Mouse (Mus musculus) midbrain, postnatal 0 days (tissue): ENCODE data around the gene Gm45021. TPM values are rescaled to one million over a fixed set of nuclear protein-coding genes. Genes with fewer than 3 reads are reported as not detected.
"Not testable (repeated sequence)": the region's sequence is repeated elsewhere in the genome, so short reads cannot be mapped to it uniquely, and the experiment has no call there.

Experiments used
- ATAC-seq: fragments of 200-750 bp; cut with Nextera tagmentation; 2 replicates; pipeline ENCODE4 v1.8.0; 2017; ENCODE audit warnings: moderate number of reproducible peaks, mild to moderate bottlenecking, moderate TSS enrichment, moderate library complexity; ENCODE audit not compliant: low FRiP score
- DNase-seq: peaks from one replicate; pipeline ENCODE4 v3.0.0-alpha.2; 2015; ENCODE audit warnings: low spot score
- H3K27ac ChIP-seq: fragments of 300-500 bp; sonication (generic); 2 replicates; pipeline ENCODE4 v1.5.1; 2014; ENCODE audit warnings: low read depth, mild to moderate bottlenecking, low read length, mixed read lengths
- H3K27me3 ChIP-seq: fragments of 300-500 bp; sonication (generic); 2 replicates; pipeline ENCODE4 v1.6.1; 2014; ENCODE audit warnings: low read length, control low read depth, mixed read lengths; ENCODE audit not compliant: insufficient read depth
- H3K36me3 ChIP-seq: fragments of 300-500 bp; sonication (generic); 2 replicates; pipeline ENCODE4 v1.6.1; 2014; ENCODE audit warnings: low read length, control low read depth, mixed read lengths; ENCODE audit not compliant: insufficient read depth
- H3K4me1 ChIP-seq: fragments of 300-500 bp; sonication (generic); 2 replicates; pipeline ENCODE4 v1.6.1; 2014; ENCODE audit warnings: mild to moderate bottlenecking, control low read depth, antibody characterized with exemption, low read length, mixed read lengths; ENCODE audit not compliant: insufficient read depth
- H3K4me2 ChIP-seq: fragments of 300-500 bp; sonication (generic); 2 replicates; pipeline ENCODE4 v1.6.1; 2014; ENCODE audit warnings: low read depth, mild to moderate bottlenecking, low read length, mixed read lengths; ENCODE audit not compliant: poor library complexity, severe bottlenecking
- H3K4me3 ChIP-seq: fragments of 300-500 bp; sonication (generic); 2 replicates; pipeline ENCODE4 v1.5.1; 2014; ENCODE audit warnings: low read depth, mild to moderate bottlenecking, low read length, moderate library complexity
- H3K9ac ChIP-seq: fragments of 300-500 bp; sonication (generic); replicated peaks from 2 replicates; pipeline ENCODE4 v1.6.1; 2014; ENCODE audit warnings: mild to moderate bottlenecking, low read length, moderate library complexity, mixed read lengths; ENCODE audit not compliant: poor library complexity, severe bottlenecking
- H3K9me3 ChIP-seq: fragments of 300-500 bp; sonication (generic); 2 replicates; pipeline ENCODE4 v1.6.1; 2016; ENCODE audit warnings: low read length, control low read depth
- CTCF ChIP-seq: IDR thresholded peaks from 2 replicates; pipeline ENCODE4 v1.5.1; 2016; ENCODE audit warnings: antibody characterized with exemption, mild to moderate bottlenecking
- WGBS: fragments of 180-500 bp; shearing (Covaris S2); extraction: QIAGEN DNeasy Blood & Tissue Kit; methylation state at CpG from one replicate; pipeline ENCODE4 v1.1.7; 2014; 5-methylcytosine and 5-hydroxymethylcytosine counted together
- polyA plus RNA-seq: library from polyadenylated mRNA; unstranded; fragments of >200 nt; fragmentation: Nextera tagmentation; extraction: Ambion mirVana; gene quantifications from 2 replicates; pipeline ENCODE4 v1.2.1, GENCODE M21; 2015
- total RNA-seq: library from RNA; depleted of rRNA; stranded (reverse); fragments of >200 nt; gene quantifications from 2 replicates; pipeline ENCODE4 v1.2.3, GENCODE M21; 2014

Gm45021 gene
- total and polyA plus RNA-seq, 2 experiments from 2014 or later, result not detected

GRCm38 (mm10) chr6:48614756-48615155 is 25.3 kb downstream of the Gm45021 start:
- no peak overlapping the region for H3K27ac ChIP-seq
- H3K4me1 ChIP-seq, result no peaks in the 10 kb centered on the region
- ATAC-seq, result no peak
- no peaks in the 10 kb centered on the region for H3K9me3 ChIP-seq
- H3K36me3 ChIP-seq, result peaks cover 20% of the 10 kb centered on the region
- H3K4me2 ChIP-seq, result no peak overlapping the region
- WGBS, result 96% methylated on average over 5 of the region's 5 CpGs
- no peak for TF ChIP-seq CTCF
- no peak overlapping the region for H3K9ac ChIP-seq
- no peak overlapping the region for H3K4me3 ChIP-seq
- no peak for DNase-seq
- no peaks in the 10 kb centered on the region for H3K27me3 ChIP-seq

GRCm38 (mm10) chr6:48620031-48620430 is 30.6 kb downstream of the Gm45021 start:
- 98% methylated on average over 30 of the region's 30 CpGs for WGBS
- TF ChIP-seq CTCF, result no peak
- Histone ChIP-seq H3K27me3 (no peaks in the 10 kb centered on the region), H3K4me3 (no peak overlapping the region), H3K9ac (no peak overlapping the region), H3K4me1 (no peaks in the 10 kb centered on the region), H3K9me3 (no peaks in the 10 kb centered on the region), H3K27ac (no peak overlapping the region), H3K36me3 (peaks cover 22% of the 10 kb centered on the region), H3K4me2 (no peak overlapping the region)
- no peak for ATAC-seq
- DNase-seq, result no peak

GRCm38 (mm10) chr6:48622186-48622843 is 32.9 kb downstream of the Gm45021 start:
- H3K27me3 ChIP-seq, H3K9ac ChIP-seq, H3K4me2 ChIP-seq, H3K9me3 ChIP-seq, H3K4me3 ChIP-seq, H3K4me1 ChIP-seq, DNase-seq, ATAC-seq, H3K27ac ChIP-seq: not testable (repeated sequence)
- 87% methylated on average over 8 of the region's 8 CpGs for WGBS
- H3K36me3 ChIP-seq, result peaks cover 22% of the 10 kb centered on the region

GRCm38 (mm10) chr6:48623460-48623859 is 34.0 kb downstream of the Gm45021 start:
- DNase-seq, result no peak

GRCm38 (mm10) chr6:48626464-48626863 is 37.1 kb downstream of the Gm45021 start, which contains the start of gene AI854703:
Gene AI854703, plus strand, starts transcription at chr6:48626764.
- no peak within 1 kb of the TSS; the same call in 1 of the 2 replicates for H3K27ac ChIP-seq
- WGBS, result 21% methylated on average over 8 of the region's 8 CpGs
- no peak for TF ChIP-seq CTCF
- no peaks in the 10 kb centered on the region; the same call in 1 of the 2 replicates for H3K36me3 ChIP-seq
- peak within 1 kb of the TSS; percentile 53 for H3K4me3 ChIP-seq
- DNase-seq (no peak), ATAC-seq (no peak)
- H3K27me3 ChIP-seq, result 0 out of 2 replicates have a peak, but pooled peaks cover 7% of the 10 kb centered on the region
- peak within 1 kb of the TSS; percentile 81 for H3K4me2 ChIP-seq
- peak within 1 kb of the TSS; percentile 63 for H3K9ac ChIP-seq
- peaks cover 16% of the 10 kb centered on the region for H3K4me1 ChIP-seq
- no peaks in the 10 kb centered on the region for H3K9me3 ChIP-seq

More at GRCm38 (mm10) chr6:48623460-48623859, 34.0 kb downstream of the Gm45021 start:
- Histone ChIP-seq H3K4me2 (no peak overlapping the region), H3K27ac (no peak overlapping the region), H3K9ac (no peak overlapping the region), H3K9me3 (no peaks in the 10 kb centered on the region), H3K36me3 (peaks cover 22% of the 10 kb centered on the region), H3K4me1 (peaks cover 10% of the 10 kb centered on the region; the same call in 1 of the 2 replicates), H3K27me3 (0 out of 2 replicates have a peak, but pooled peaks cover 7% of the 10 kb centered on the region), H3K4me3 (no peak overlapping the region)
- peak; percentile 46 for TF ChIP-seq CTCF
- WGBS, result 65% methylated on average over 1 of the region's 1 CpGs
- no peak for ATAC-seq

- Histone ChIP-seq H3K9me3 (no peaks in the 10 kb centered on the region), H3K9ac (peak overlapping the region; percentile 63), H3K4me3 (peak overlapping the region; percentile 53), H3K27me3 (0 out of 2 replicates have a peak, but pooled peaks cover 7% of the 10 kb centered on the region), H3K36me3 (no peaks in the 10 kb centered on the region; the same call in 1 of the 2 replicates), H3K4me1 (peaks cover 16% of the 10 kb centered on the region), H3K4me2 (peak overlapping the region; percentile 81), H3K27ac (no peak overlapping the region; the same call in 1 of the 2 replicates)
- ATAC-seq (peak; percentile 64; the same call in 1 of the 2 replicates), DNase-seq (peak; percentile 72)
- under 1% methylated on average over 32 of the region's 32 CpGs for WGBS
- TF ChIP-seq CTCF, result peak; percentile 36; the same call in 1 of the 2 replicates
Measured at GRCm38 (mm10) chr6:48626984-48627383, 37.6 kb downstream of the Gm45021 start.
